Mouse (Mus musculus): ENCODE data around the gene Primpol. TPM values are rescaled to one million over a fixed set of nuclear protein-coding genes. Genes with fewer than 3 reads are reported as not detected.
A peak's percentile ranks its signal among the peaks of the same experiment; 100 is the strongest.

Primpol gene
- total RNA-seq (2022) = 10 to 100 TPM; 14.3 to 15.0 (median 14.6) TPM

DNA sequence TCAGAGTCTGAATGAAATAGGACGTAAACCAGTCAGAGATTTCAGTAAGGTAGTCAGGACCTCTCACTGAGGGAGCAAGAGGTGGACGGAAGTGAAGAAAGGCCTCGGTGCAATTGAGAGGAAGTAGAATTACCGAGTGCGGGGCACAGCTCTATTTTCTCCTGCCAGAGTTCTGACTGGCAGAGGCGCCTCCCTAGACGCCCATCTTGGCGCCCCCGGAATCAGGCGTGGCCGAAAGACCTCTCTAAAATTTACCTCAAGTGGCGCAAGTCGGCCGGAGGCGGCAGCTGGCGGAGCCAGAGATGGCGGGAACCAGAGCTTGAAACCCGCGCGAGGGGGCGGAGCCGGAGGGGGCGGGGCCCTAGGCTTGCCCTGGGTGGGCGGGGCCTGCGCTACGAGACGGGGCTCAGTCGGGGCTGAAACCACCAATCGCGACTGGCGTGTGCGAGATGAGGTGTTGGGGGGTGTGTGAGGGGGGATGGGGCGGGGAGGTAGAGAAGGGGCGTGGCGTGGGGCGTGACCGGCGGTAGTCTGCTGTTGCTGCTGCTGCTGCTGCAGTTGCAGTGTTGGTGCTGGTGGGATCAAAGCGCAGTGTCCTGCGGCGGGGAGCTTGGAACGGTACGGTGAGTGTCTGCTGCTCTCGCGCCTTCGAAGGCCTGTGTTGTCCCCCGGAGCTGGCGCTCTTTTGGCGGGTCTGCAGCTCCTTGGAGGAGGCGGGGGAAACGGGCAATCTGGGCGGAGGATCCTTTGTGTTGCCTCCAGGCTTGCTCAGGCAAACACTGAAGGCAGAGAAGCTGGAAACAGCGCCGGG is at the start of gene Primpol, which contains the start of gene Casp3:
TSS of gene Primpol (minus strand) at position 334 of the 811 bp plus-strand sequence.
TSS of gene Casp3 (plus strand) at position 413 of the 811 bp plus-strand sequence.
- peak; percentile 92 for DNase-seq

DNA sequence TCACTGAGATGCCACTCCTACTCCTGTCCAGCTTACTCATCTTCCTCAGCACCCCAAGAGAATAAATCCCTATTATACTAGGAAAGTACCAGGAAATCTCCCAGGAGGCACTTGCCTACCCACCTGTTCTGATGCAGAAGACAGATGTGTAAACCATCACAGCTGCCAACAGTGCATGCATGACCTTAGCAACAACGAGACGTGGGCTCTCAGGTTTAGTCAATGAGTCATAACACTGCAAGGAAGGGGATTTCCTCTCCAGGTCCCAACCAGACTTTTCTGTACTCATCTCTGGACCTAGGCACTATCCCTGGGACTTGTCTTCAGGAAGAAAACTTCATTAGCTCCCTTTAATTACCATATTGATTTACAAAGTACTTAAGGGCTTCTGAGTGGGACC is 38.9 kb upstream of the Primpol start:
- no peak for DNase-seq

GRCm38 (mm10) chr8:46651872-46652271 is 34.9 kb upstream of the Primpol start:
- peak; percentile 73 for DNase-seq

DNA sequence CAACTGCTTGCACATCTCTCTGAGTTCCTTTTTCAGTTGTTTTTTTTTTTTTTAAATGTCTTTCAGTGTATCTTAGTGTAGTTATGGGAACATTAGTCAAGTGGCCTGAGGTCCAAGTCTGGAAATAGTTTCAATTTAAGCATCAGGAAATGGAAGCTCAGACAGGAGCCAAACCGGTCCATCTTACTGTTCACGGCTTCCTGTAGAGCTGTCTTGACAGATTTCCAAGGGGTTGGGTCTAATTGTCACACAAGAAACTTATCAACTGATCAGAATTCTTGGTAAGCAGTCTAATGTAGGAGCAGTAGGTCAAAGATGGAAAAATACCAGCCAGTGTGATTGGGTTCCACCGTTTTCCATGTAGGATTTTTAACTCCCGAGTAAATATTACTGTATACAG is 31.4 kb upstream of the Primpol start:
- no peak for DNase-seq

- DNase-seq = no peak
These were observed 24.3 kb upstream of the Primpol start for GRCm38 (mm10) chr8:46641272-46641671.

DNA sequence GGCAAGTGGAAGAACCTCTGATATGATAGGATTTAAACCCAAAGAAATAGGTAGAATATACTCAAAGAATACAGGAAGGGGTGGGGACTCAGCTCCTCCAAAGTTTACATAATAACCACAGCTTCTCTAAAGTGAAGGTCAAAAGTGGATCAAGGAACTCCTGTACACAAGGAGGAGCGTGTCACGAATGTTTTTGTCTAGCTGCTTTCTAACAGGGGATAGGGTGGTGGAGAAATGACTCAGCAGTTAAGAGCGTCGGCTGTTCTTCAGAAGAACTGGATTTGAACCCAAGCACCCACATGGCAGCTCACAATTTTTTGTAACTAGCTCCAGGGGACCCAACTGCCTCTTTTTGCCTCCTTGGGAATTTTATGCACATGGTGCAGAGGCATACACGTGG is 22.8 kb upstream of the Primpol start:
- no peak for DNase-seq

GRCm38 (mm10) chr8:46639010-46639571 is 22.1 kb upstream of the Primpol start:
- peak; percentile 31 for DNase-seq

- DNase-seq = no peak
These were observed 13.9 kb upstream of the Primpol start for GRCm38 (mm10) chr8:46630932-46631331.

DNA sequence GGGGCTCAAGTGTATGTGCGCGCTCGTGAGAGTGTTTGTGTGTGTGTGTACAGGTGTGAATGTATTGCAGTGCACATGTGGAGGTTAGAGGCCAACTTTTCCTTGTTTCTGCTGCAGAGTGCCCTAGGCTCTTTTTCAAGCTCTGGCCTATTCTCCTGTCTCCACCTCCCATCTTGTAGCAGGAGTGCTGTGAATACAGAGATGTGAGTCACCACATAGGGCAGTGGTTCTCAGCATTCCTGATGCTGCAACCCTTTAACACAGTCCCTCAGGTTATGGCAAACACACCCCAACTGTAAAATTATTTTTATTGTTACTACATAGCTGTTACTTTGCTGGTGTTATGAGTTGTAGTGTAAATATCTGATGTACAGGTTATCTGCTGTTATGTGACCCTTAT is 13.4 kb upstream of the Primpol start:
- no peak for DNase-seq

DNA sequence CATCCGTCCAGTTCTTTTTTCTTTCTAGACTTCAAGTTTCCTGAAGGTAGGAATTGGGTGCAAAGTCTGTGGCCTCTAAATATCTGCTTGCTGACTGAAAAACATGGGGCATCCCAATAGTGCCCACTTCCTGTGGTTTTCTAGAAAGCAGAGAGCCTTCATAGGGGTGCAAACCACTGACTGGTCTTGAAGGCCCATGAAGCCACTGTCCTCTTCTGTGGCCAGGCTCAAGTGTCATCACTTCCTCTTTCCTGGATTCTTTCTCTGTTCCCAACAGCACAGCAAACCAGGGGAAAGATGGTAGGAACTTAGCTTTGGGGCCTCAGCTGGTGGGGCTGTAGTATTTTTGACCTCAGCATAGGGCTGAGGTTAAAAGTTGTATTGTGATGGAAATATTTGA is 11.6 kb upstream of the Primpol start:
- no peak for DNase-seq

DNA sequence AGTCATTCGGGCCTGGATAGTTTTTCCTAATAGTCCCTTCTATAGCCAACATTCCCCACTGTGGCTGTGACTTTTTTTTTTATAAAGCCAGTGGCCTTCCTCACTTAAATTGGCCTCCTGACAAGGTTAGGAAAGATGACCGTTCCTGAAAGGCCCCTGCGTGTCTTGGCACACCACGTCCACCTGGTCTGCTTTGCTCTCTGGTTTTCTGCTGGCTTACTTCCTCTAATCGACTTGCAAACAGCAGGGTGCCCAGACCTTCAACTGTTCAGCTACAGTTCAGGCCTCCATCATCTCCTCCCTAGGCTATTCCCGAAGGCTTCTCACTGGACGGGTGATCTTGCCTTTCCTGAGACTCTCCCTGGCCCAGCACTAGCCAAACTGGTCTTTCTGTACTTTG is 10.9 kb upstream of the Primpol start:
- no peak for DNase-seq

DNA sequence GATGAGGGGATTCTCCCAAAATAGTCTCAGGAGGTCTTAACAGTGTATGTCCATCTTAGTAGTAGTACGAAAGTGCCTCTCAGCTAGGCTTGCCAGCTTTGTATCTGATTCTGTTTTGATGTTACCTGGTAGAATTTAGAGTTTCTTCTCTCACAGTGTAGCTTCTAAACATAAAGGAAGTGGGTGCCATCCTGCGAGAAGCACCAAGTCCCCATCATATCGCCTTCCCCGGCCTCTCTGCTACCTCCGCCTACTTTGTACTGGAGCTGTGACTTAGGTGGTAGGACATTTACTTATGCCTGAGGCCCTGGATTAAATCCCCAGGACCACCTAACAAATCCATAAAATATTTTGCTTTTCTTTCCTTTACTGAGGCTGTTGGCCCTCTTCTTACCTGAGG is 9.6 kb upstream of the Primpol start:
- DNase-seq = no peak

DNA sequence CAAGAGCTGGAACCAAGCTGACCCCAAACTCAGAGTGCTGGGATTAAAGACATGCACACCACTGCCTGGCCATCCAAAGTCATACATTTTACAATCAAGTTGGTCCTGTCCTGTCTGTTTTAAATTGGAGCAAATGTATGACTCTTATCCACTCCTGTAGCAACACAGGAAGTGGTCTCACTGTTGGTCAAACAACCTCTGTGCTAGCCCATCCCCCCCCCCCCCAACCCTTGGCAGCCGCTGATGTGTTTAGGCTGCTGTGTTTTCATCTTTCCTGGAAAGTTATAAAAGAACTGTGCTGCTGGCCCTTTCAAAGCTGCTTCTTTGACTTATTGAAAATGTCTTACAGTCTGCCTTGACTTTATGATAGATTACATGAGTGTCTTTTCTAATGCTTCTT is 8.2 kb upstream of the Primpol start:
- DNase-seq = no peak

DNA sequence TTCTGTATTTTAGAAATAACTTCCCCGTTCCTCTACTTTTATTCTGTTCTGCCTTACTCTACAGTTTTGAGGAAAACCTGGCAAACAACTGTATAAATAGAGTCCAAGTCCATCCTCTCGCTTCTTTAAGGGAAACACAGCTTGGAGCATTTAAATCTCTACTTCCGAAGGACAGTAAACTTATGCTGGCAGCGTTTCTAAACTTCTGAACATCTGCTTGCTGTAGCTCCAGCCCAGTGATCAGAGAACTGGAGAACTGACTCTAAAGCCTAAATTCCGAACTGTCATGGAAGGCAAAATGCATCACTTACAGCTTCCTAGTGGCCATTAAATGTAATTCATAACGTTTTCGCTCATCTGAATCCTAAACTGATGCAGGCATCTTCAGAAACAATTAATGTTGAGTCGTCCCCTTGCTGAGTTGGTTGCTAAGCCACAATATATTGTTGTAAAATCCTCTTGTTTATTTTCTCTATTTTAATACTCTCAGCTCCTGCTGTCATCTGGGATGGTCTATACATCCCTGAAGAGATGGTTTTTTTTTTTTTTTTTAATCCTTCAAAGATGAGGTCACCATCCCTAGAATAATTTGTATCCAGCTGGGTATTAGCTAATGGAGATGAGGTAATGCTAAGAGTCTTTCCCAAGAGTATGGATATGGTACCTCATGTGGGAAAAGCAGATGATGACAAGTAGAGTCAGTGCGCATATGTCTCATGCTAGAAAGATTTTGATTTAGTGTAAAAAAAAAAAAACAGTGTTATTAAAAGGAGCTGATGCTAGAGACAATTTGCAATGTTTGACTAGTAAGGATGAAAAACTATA is 5.6 kb upstream of the Primpol start:
- no peak for DNase-seq

- no peak for DNase-seq
These were observed 1.8 kb upstream of the Primpol start for GRCm38 (mm10) chr8:46618639-46619320.

GRCm38 (mm10) chr8:46617690-46618620 is 943 bp upstream of the Primpol start:
- DNase-seq = peak; percentile 29

DNA sequence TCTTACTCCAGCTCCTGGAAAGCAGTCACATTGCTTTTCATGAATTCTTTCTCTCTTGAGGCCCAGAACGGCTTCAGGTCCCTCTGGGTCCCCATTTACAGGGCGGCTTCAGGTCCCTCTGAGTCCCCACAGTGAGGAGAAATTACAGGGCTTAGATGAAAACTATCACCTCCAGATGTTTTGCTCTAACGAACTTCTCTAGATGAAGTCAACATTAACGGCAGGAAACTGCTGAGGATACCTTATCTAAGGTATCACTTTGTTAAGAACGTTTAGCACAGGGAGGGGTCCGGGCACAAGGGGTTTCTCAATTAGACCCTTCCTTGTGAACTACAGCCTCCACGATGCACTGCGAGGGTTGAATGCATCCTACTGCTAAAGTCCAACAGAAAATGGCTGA is 1.1 kb downstream of the Primpol start:
- DNase-seq = no peak

- no peak for DNase-seq
These were observed 3.6 kb downstream of the Primpol start for GRCm38 (mm10) chr8:46613377-46613776.

- DNase-seq = no peak
These were observed 4.1 kb downstream of the Primpol start for GRCm38 (mm10) chr8:46612913-46613312.

- DNase-seq = no peak
These were observed 5.5 kb downstream of the Primpol start for GRCm38 (mm10) chr8:46611557-46611956.

GRCm38 (mm10) chr8:46606930-46607329 is 10.1 kb downstream of the Primpol start:
- no peak for DNase-seq

- no peak for DNase-seq
These were observed 13.4 kb downstream of the Primpol start for GRCm38 (mm10) chr8:46603587-46603986.

Data from adrenal gland, adult 8-10 months (tissue).